Mouse (Mus musculus) lung, embryonic 14.5 days (tissue): Measurements from ENCODE around the gene Slc27a1. TPM values are rescaled to one million over a fixed set of nuclear protein-coding genes. Genes with fewer than 3 reads are reported as not detected.

ENCODE experiments used
- ATAC-seq: fragments of 200-750 bp; cut with Nextera tagmentation; 2 replicates; pipeline ENCODE4 v1.8.0; 2017; ENCODE audit warnings: mild to moderate bottlenecking, moderate TSS enrichment, moderate library complexity; ENCODE audit not compliant: insufficient read depth
- DNase-seq: peaks from one replicate; pipeline ENCODE4 v3.0.0-alpha.2; 2015
- H3K27ac ChIP-seq: fragments of 300-500 bp; sonication (generic); 2 replicates; pipeline ENCODE4 v1.5.1; 2014; ENCODE audit warnings: low read depth, mild to moderate bottlenecking, moderate library complexity
- H3K27me3 ChIP-seq: fragments of 300-500 bp; sonication (generic); 2 replicates; pipeline ENCODE4 v1.6.1; 2014; ENCODE audit warnings: low read length, control low read depth; ENCODE audit not compliant: insufficient read depth
- H3K36me3 ChIP-seq: fragments of 300-500 bp; sonication (generic); 2 replicates; pipeline ENCODE4 v1.6.1; 2014; ENCODE audit warnings: control low read depth; ENCODE audit not compliant: insufficient read depth
- H3K4me1 ChIP-seq: fragments of 300-500 bp; sonication (generic); 2 replicates; pipeline ENCODE4 v1.6.1; 2014; ENCODE audit warnings: antibody characterized with exemption, control low read depth; ENCODE audit not compliant: insufficient read depth
- H3K4me2 ChIP-seq: fragments of 300-500 bp; sonication (generic); 2 replicates; pipeline ENCODE4 v1.6.1; 2014; ENCODE audit warnings: mild to moderate bottlenecking
- H3K4me3 ChIP-seq: fragments of 300-500 bp; sonication (generic); 2 replicates; pipeline ENCODE4 v1.5.1; 2014; ENCODE audit warnings: low read depth, low read length
- H3K9ac ChIP-seq: fragments of 300-500 bp; sonication (generic); 2 replicates; pipeline ENCODE4 v1.6.1; 2014
- H3K9me3 ChIP-seq: fragments of 300-500 bp; sonication (generic); 2 replicates; pipeline ENCODE4 v1.6.1; 2016; ENCODE audit warnings: low read depth, low read length, control low read depth
- CTCF ChIP-seq: IDR thresholded peaks from 2 replicates; pipeline ENCODE4 v1.5.1; 2016; ENCODE audit warnings: antibody characterized with exemption, low read depth
- WGBS: fragments of 180-500 bp; shearing (Covaris S2); extraction: QIAGEN DNeasy Blood & Tissue Kit; methylation state at CpG from one replicate; pipeline ENCODE4 v1.1.7; 2014; 5-methylcytosine and 5-hydroxymethylcytosine counted together
- polyA plus RNA-seq: library from polyadenylated mRNA; unstranded; fragments of >200 nt; fragmentation: Nextera tagmentation; extraction: Ambion mirVana; gene quantifications from 2 replicates; pipeline ENCODE4 v1.2.1, GENCODE M21; 2014

Slc27a1 gene
- polyA plus RNA-seq, 1 experiment from 2014 or later, result 19.9 TPM

DNA sequence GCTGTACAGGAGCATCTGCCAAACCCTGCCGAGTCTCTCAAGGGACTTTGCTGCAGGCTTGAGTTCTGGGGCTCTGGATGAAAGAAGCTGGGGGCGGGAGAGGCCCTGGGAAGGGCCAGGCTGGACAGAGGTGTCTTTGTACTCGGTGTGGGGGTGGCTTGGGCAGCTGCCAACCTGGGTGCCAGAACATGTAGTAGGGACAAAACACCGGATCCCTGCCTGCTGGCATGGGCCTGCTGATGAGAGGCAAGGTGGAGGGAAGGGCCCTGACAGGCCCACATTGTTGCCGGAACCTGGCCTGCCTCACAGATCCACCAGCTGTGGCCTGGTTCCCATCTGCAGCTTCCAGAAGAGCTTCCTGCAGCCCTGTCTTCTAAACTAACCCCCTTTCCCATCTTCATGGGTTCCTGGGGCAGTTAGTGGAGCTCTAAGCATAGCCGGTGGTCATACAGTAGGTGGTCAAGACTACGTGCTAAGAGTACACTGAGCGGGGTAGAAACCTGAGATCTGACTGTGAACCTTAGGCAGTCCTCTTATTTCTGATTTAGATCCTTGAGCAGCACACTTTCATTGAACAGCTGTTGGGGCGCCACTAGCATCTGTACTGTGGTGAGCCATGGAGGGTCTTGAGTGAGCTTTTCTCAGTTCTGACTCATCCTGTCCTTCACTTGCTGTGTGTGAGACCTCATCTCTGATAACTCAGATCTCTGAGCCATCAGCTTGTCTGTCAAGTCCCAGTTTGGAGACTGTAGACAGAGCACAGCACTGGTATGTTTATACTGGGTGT, 4.4 kb downstream of the Slc27a1 start:
- no peak for TF ChIP-seq CTCF
- Histone ChIP-seq H3K27ac (peak overlapping the region; percentile 58), H3K9me3 (no peaks in the 10 kb centered on the region), H3K4me2 (0 out of 2 replicates have a peak overlapping the region, but pooled peaks have one; percentile 13), H3K9ac (0 out of 2 replicates have a peak overlapping the region, but pooled peaks have one; percentile 28), H3K4me1 (peaks cover 7% of the 10 kb centered on the region; the same call in 1 of the 2 replicates), H3K27me3 (0 out of 2 replicates have a peak, but pooled peaks cover 6% of the 10 kb centered on the region), H3K4me3 (no peak overlapping the region), H3K36me3 (no peaks in the 10 kb centered on the region)
- ATAC-seq (no peak), DNase-seq (peak; percentile 71)
- WGBS, result 67% methylated on average over 9 of the region's 9 CpGs

DNA sequence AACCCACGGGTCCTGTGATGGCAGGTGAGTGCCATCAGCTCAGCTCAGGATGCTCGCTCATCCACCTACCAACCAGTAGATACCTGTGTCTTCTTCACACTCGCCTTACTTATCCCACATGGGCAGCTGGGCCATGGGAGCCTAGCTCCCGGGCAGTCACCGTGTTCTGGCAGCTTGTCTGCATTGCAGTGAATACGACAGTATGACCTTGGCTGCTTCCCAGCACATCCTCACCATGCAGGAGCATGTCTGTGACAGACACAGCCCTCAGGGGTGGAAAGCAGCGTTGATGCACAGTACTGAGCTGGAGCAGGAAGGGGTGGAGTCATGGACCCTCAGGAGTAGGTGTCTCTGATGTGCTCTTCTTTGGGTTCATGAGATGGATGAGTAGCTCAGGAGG, 5.7 kb downstream of the Slc27a1 start:
- WGBS, result 65% methylated on average over 7 of the region's 7 CpGs
- DNase-seq, result no peak
- Histone ChIP-seq H3K27me3 (no peaks in the 10 kb centered on the region), H3K4me2 (no peak overlapping the region), H3K36me3 (no peaks in the 10 kb centered on the region), H3K9me3 (no peaks in the 10 kb centered on the region), H3K27ac (no peak overlapping the region), H3K4me1 (no peaks in the 10 kb centered on the region), H3K9ac (no peak overlapping the region), H3K4me3 (no peak overlapping the region)
- no peak for ATAC-seq
- TF ChIP-seq CTCF, result no peak

GRCm38 (mm10) chr8:71575020-71575419, 6.3 kb downstream of the Slc27a1 start:
- DNase-seq (no peak), ATAC-seq (no peak)
- H3K9me3 ChIP-seq, result no peaks in the 10 kb centered on the region
- no peaks in the 10 kb centered on the region for H3K4me1 ChIP-seq
- no peak overlapping the region for H3K4me2 ChIP-seq
- H3K27me3 ChIP-seq, result no peaks in the 10 kb centered on the region
- no peak for TF ChIP-seq CTCF
- H3K9ac ChIP-seq, result no peak overlapping the region
- H3K27ac ChIP-seq, result no peak overlapping the region
- H3K36me3 ChIP-seq, result no peaks in the 10 kb centered on the region
- WGBS, result 58% methylated on average over 1 of the region's 1 CpGs
- no peak overlapping the region for H3K4me3 ChIP-seq

GRCm38 (mm10) chr8:71577856-71578387, 9.2 kb downstream of the Slc27a1 start:
- Histone ChIP-seq H3K27me3 (no peaks in the 10 kb centered on the region), H3K4me1 (no peaks in the 10 kb centered on the region), H3K4me3 (no peak overlapping the region), H3K36me3 (peaks cover 14% of the 10 kb centered on the region; the same call in 1 of the 2 replicates), H3K27ac (no peak overlapping the region), H3K9ac (no peak overlapping the region), H3K4me2 (no peak overlapping the region), H3K9me3 (no peaks in the 10 kb centered on the region)
- WGBS, result 64% methylated on average over 4 of the region's 4 CpGs
- no peak for DNase-seq
- TF ChIP-seq CTCF, result no peak
- ATAC-seq, result no peak

- no peak overlapping the region for H3K9ac ChIP-seq
- WGBS, result 52% methylated on average over 1 of the region's 1 CpGs
- ATAC-seq, result no peak
Measured at GRCm38 (mm10) chr8:71579009-71579408, 10.3 kb downstream of the Slc27a1 start.

GRCm38 (mm10) chr8:71579476-71579875, 10.8 kb downstream of the Slc27a1 start:
- no peak for TF ChIP-seq CTCF
- Histone ChIP-seq H3K9me3 (no peaks in the 10 kb centered on the region), H3K27me3 (no peaks in the 10 kb centered on the region), H3K4me1 (no peaks in the 10 kb centered on the region), H3K4me2 (no peak overlapping the region), H3K36me3 (peaks cover 17% of the 10 kb centered on the region; the same call in 1 of the 2 replicates), H3K9ac (no peak overlapping the region), H3K27ac (no peak overlapping the region), H3K4me3 (no peak overlapping the region)
- 88% methylated on average over 14 of the region's 14 CpGs for WGBS
- DNase-seq (no peak), ATAC-seq (no peak)

More at GRCm38 (mm10) chr8:71579009-71579408, 10.3 kb downstream of the Slc27a1 start:
- Histone ChIP-seq H3K4me2 (no peak overlapping the region), H3K27me3 (no peaks in the 10 kb centered on the region), H3K36me3 (peaks cover 14% of the 10 kb centered on the region; the same call in 1 of the 2 replicates), H3K27ac (no peak overlapping the region), H3K4me3 (no peak overlapping the region), H3K9me3 (no peaks in the 10 kb centered on the region), H3K4me1 (no peaks in the 10 kb centered on the region)
- TF ChIP-seq CTCF, result no peak
- no peak for DNase-seq

- no peak for DNase-seq
- H3K27me3 ChIP-seq, result no peaks in the 10 kb centered on the region
- H3K27ac ChIP-seq, result no peak overlapping the region
- no peak overlapping the region for H3K9ac ChIP-seq
- H3K9me3 ChIP-seq, result no peaks in the 10 kb centered on the region
- WGBS, result 39% methylated on average over 9 of the region's 9 CpGs
- peaks cover 18% of the 10 kb centered on the region; the same call in 1 of the 2 replicates for H3K36me3 ChIP-seq
- TF ChIP-seq CTCF, result no peak
- H3K4me1 ChIP-seq, result no peaks in the 10 kb centered on the region
- H3K4me2 ChIP-seq, result no peak overlapping the region
- ATAC-seq, result 0 out of 2 replicates have a peak, but pooled peaks have one; percentile 19
- H3K4me3 ChIP-seq, result no peak overlapping the region
Measured at GRCm38 (mm10) chr8:71580201-71580600, 11.5 kb downstream of the Slc27a1 start.
